1 mouse cellular context compared by ENCODE assay signal in the genomic region with DNA sequence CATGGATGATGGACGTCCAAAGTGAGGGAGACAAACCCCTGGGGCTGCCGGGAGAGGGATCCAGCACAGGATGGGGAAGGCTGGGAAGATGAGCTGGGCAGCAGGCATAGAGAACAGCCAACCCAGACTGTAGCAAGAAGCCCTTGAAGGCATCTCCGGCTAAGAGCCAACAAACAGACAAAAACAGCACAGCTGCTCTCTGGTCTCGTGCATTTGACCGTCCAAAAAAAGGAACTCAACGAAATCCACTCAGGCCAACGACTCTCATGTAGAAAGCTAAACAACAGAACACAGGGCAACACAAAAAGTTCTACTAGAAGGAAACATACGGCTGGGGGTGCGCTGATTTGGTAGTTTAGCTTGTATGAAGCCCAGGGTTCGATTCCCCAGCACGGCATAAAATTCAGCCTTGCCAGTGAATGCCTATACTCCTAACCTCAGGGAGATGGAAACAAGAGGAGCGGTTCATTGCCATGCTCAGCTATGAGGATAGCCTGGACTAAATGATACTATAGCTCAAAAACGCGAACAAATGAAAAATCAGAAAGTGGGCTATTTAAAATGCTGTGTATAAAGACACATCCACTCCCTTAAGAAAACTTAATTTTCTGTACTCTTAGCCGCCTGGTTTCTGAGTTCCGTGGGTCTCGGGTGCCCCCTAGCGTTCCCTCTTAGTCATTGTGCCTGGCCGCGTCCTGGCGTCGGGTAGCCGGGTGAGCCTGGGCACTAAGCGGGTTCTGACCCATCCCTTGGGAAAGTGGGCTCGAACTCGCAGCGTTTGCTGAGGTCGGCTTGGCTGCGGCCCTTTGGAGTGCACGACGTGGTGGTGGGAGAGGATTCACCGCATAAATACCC.
TF ChIP-seq lines count a peak whose summit lies in the region.

No protein-coding gene starts in this region.

TF ChIP-seq in CH12.LX, 34 proteins besides CTCF, POLR2A, EP300 and RAD21:
- TF ChIP-seq BHLHE40 (IDR thresholded peaks at IDR 0.05; ENCODE audit: low read depth, low read length) (peak; percentile 27; the same call in 1 of the 2 replicates), ELF1 (IDR thresholded peaks at IDR 0.05; ENCODE audit: low read depth, low read length) (peak; percentile 30; the same call in 1 of the 2 replicates), ZC3H11A (IDR thresholded peaks at IDR 0.05; ENCODE audit: low read depth, low read length) (peak; percentile 32), GABPA (IDR thresholded peaks at IDR 0.05; ENCODE audit: insufficient replicate concordance, low read depth, low read length) (no peak), MYC (IDR thresholded peaks at IDR 0.05; ENCODE audit: low read depth, low read length) (0 out of 2 replicates have a peak, but pooled peaks have one; percentile 58), SMC3 (IDR thresholded peaks at IDR 0.05; ENCODE audit: low read depth, low read length) (peak; percentile 73)
